Mouse (Mus musculus) lung, adult 2 months (tissue): ENCODE measurements at regions not wholly inside any gene's neighbourhood (a gene's known extent, or its start where the extent isn't known, plus 50 kb on each side); places are given as distances from the start of the nearest gene placed in this dataset.

Source experiments
- DNase-seq: peaks from one replicate; pipeline ENCODE4 v3.0.0; 2022
- H3K4me1 ChIP-seq: fragments of 200-500 bp; 2 replicates; pipeline ENCODE4 v1.6.1; 2011; ENCODE audit warnings: low read length; ENCODE audit not compliant: control insufficient read depth, insufficient read depth
- H3K4me3 ChIP-seq: fragments of 200-500 bp; replicated peaks from 2 replicates; pipeline ENCODE3; 2011; ENCODE audit warnings: low read depth, mild to moderate bottlenecking, control low read depth, low read length; ENCODE audit errors: extremely low read depth
- CTCF ChIP-seq: fragments of 200-500 bp; IDR thresholded peaks from 2 replicates; pipeline ENCODE4 v1.5.1; 2011; ENCODE audit warnings: mild to moderate bottlenecking, low read length, control low read depth; ENCODE audit not compliant: insufficient read depth
- POLR2A ChIP-seq: fragments of 200-500 bp; IDR thresholded peaks from 2 replicates; pipeline ENCODE4 v1.6.1; 2011; ENCODE audit warnings: low read depth, mild to moderate bottlenecking, control low read depth, low read length, borderline replicate concordance; ENCODE audit errors: extremely low read depth
- WGBS: fragments of 180-500 bp; shearing (Covaris S2); methylation state at CpG from one replicate; pipeline ENCODE4 v1.1.7; 2018; 5-methylcytosine and 5-hydroxymethylcytosine counted together

GRCm38 (mm10) chr1:77943633-77944326, 253.2 kb downstream of the Pax3 start:
- TF ChIP-seq POLR2A (no peak), CTCF (no peak)
- 72% methylated on average over 14 of the region's 14 CpGs for WGBS
- no peak for DNase-seq
- H3K4me1 ChIP-seq: no peaks in the 10 kb centered on the region
- no peak overlapping the region for H3K4me3 ChIP-seq

- H3K4me1 ChIP-seq: no peaks in the 10 kb centered on the region
- TF ChIP-seq POLR2A (no peak), CTCF (peak; percentile 44; the same call in 1 of the 2 replicates)
- no peak for DNase-seq
- H3K4me3 ChIP-seq: no peak overlapping the region
- 3% methylated on average over 5 of the region's 5 CpGs for WGBS
Measured at GRCm38 (mm10) chr1:77943101-77943500, 253.8 kb downstream of the Pax3 start.

DNA sequence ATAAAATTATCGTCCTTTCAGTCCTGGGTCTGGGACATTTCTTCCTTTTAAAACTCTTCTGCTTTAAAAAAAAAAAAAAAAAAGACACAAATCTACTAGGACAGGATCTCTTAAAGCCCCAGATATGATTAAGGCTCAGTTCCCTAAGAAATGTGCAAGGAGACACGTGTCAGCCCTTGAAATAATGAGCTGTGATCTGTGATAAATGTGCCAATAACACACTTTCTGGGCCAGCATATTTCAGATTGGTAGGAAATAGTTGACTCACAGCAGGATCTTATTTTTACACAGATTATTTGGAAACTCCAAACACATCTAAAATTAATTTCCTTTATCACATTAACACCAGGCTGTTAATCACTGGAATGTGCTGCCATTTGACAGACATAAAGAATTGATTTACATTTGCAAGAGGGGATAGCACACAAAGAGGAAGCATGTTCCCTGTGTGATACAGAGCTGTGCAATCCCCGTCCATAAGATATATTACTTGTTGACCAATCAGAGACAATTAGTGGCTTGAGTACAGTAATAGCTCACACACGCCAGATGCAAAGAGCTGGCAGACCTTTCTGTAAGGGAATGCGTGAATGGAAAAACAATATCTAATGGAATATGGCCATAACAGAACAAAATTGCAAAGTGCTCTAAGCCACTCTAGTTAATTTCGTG, 263.7 kb downstream of the Pax3 start:
- WGBS: 30% methylated on average over 6 of the region's 6 CpGs
- Histone ChIP-seq H3K4me3 (no peak overlapping the region), H3K4me1 (peaks cover 2% of the 10 kb centered on the region; the same call in 1 of the 2 replicates)
- TF ChIP-seq POLR2A (no peak), CTCF (no peak)
- no peak for DNase-seq

DNA sequence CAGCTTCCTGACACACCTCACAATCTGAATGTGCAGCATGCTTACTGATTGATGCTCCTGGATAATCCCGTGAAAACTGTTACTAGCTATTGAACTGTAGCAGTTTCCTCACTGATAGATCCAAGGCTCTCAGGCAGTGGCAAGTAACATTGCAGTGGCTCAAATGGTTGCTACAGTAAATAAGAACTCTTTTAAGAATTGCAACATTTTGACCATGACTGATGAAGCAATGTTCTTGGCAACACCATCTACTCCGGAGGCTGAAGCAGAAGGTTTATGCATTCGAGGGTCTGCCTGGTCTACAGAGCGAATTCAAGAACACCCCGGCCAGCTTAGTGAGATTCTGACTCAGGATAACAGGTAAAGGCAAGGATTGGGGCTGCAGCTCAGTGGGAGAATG, 264.7 kb downstream of the Pax3 start:
- TF ChIP-seq POLR2A (no peak), CTCF (no peak)
- WGBS: 55% methylated on average over 5 of the region's 5 CpGs

DNA sequence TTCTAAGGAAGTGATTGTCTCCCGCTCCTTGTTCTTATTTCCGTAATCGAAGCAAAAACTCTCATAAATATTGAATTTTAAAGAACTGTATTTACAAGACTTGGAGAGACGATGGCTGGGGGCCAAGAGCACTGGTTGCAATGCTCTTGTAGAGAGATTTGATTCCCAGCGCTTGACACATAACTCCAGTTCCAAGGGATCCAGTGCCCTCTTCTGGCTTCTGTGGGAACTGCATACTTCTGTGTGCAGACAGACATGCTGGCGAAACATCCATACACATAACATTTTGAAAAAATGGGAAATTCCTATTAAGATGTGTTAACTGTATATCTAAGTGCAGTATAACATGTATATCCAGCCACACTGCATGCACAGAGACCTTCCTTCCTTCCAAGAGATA, 266.3 kb downstream of the Pax3 start:
- Histone ChIP-seq H3K4me1 (peaks cover 2% of the 10 kb centered on the region; the same call in 1 of the 2 replicates), H3K4me3 (no peak overlapping the region)
- WGBS: 88% methylated on average over 6 of the region's 6 CpGs
- TF ChIP-seq POLR2A: no peak
- no peak for TF ChIP-seq CTCF
- no peak for DNase-seq

More for the DNA sequence above, 264.7 kb downstream of the Pax3 start:
- no peak for DNase-seq
- Histone ChIP-seq H3K4me1 (peaks cover 2% of the 10 kb centered on the region; the same call in 1 of the 2 replicates), H3K4me3 (no peak overlapping the region)

DNA sequence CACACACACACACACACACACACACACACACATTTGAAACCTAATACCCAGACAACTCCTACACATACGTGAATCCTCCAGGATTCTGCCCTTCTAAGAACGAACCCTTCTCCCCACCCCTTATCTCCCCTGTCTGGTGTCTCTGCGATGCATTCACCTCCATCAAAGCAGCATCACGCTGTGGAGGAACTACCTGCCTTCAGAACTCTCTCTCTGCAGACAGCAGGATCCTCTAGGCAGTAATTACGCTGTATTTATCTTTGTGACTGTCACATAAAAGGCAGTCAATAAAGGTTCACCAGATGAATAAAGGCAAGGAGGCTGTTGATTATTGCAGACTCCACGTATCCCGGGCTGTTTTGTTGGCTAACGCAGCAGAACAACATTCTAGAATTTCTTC, 267.4 kb downstream of the Pax3 start:
- no peak for TF ChIP-seq POLR2A
- TF ChIP-seq CTCF: no peak
- 57% methylated on average over 8 of the region's 8 CpGs for WGBS
- Histone ChIP-seq H3K4me1 (peaks cover 2% of the 10 kb centered on the region; the same call in 1 of the 2 replicates), H3K4me3 (no peak overlapping the region)
- DNase-seq: no peak

DNA sequence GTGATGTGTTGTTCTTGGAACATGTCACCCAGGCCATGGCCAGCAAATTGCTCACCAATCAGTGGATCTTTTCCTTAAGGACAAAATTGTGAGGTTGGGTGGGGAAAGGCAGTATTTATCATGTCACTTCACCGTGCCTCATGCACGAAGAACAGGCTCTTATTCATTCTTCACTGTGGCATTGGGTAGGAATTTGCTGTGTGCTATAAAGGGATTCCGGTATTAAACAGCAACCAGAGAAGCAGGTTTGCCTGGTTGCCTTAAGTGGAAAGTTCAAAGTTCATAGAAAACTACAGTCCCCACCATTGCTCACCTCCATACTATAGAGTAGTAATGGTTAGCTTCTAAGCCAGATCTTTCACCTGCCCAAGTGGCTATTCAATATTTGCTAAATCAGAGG, 270.8 kb downstream of the Pax3 start:
- DNase-seq: no peak
- Histone ChIP-seq H3K4me3 (no peak overlapping the region), H3K4me1 (no peaks in the 10 kb centered on the region)
- TF ChIP-seq CTCF: no peak
- TF ChIP-seq POLR2A: no peak
- WGBS: 74% methylated on average over 3 of the region's 3 CpGs

DNA sequence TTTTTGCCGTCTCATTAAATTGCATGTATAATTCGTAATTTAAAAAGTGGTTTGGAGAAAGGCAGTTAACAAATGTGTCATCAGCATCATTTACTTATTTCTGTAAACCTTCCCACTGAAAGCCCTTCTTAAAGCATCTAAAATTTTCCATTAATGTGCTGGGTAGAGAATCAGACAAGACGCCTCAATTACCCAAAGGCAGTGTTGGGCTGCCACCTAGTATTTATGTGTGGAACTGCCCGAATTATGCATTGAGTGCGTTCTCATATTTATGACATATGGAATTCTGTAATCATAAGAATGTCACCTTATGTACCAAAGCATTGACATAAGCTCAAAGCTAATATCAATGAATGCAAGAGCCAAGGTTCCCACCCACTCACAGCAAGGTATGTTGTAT, 300.7 kb downstream of the Pax3 start:
- DNase-seq: no peak
- 36% methylated on average over 5 of the region's 5 CpGs for WGBS
- no peak for TF ChIP-seq POLR2A
- TF ChIP-seq CTCF: peak; percentile 20; the same call in 1 of the 2 replicates
- H3K4me3 ChIP-seq: no peak overlapping the region
- no peaks in the 10 kb centered on the region for H3K4me1 ChIP-seq

GRCm38 (mm10) chr1:77879026-77879425, 317.9 kb downstream of the Pax3 start:
- Histone ChIP-seq H3K4me3 (no peak overlapping the region), H3K4me1 (peaks cover 4% of the 10 kb centered on the region; the same call in 1 of the 2 replicates)
- TF ChIP-seq CTCF (no peak), POLR2A (no peak)
- no peak for DNase-seq

DNA sequence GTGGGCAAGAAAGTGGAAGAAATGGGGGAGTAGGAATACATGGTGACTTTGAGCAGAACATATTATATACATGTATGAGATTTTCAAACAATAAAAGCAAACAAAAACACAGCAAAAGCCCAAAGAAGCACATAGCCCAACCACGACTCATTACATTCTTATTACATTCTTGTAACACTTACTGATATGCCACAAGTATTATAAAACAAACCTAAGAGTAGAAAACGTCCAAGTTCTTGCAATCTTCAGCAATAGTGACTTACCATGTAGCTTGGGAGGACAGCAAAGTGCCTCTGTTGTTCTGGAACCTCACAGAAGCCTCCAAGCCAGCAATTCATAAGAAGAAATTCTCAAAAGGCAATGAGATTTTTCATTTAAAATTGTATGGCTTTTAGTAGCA, 326.8 kb downstream of the Pax3 start:
- no peak for TF ChIP-seq POLR2A
- TF ChIP-seq CTCF: no peak
- 34% methylated on average over 2 of the region's 2 CpGs for WGBS
- Histone ChIP-seq H3K4me3 (no peak overlapping the region), H3K4me1 (no peaks in the 10 kb centered on the region)
- no peak for DNase-seq
